Comparison of ENCODE assay signal across 19 mouse cellular contexts in the genomic region with DNA sequence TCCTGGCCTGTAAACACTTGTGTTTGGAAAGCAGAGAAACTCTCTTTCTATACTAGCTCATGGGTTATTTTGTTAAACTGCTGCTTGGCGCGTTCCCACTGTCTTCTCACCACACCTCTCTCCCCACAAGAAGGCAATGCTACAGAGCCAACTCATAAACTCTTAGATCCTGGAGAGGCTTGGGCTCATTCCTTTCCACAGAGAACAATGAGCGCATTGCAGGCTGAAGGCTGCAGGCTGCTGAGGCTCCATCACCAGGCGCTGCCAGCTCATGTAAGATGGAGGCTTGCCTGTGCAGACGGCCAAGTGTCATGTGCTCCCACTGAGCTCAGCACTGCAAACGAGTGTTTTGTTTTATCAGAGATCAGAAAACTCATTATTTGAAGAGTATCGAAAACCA. TPM values are rescaled to one million over a fixed set of nuclear protein-coding genes. Genes with fewer than 3 reads are reported as not detected.
DNase-seq lines count a peak whose midpoint lies in the region; ATAC-seq and TF ChIP-seq lines count a peak whose summit lies in the region.
"Had no signal": no experiment of that assay in that cellular context is flagged by ENCODE, and none has a peak within 500 bp of the region (broad histone marks: within the 10 kb centered on the region; RNA-seq: fewer than 3 reads in every experiment).

No protein-coding gene starts in this region.

- H3K9ac ChIP-seq in heart, embryonic 15.5 days, result no peak overlapping the region
- H3K9ac ChIP-seq in heart, adult 2 months (ENCODE audit: low read depth, low read length), result no peak overlapping the region
- 0 out of 2 replicates have a peak overlapping the region, but pooled peaks have one; percentile 19 for H3K9ac ChIP-seq in embryonic facial prominence, embryonic 14.5 days (ENCODE audit: low read depth, low read length)
- no peak overlapping the region for H3K9ac ChIP-seq in limb, embryonic 14.5 days (ENCODE audit: low read depth, low read length, severe bottlenecking)
- H3K9ac ChIP-seq: neural tube, embryonic 13.5 days had no signal

- TF ChIP-seq CTCF in gastrocnemius, adult 2 months (IDR thresholded peaks at IDR 0.05), result no peak
- no peak for TF ChIP-seq CTCF in heart, adult 2 months (IDR thresholded peaks at IDR 0.05)

- intact Hi-C loops in gastrocnemius, adult 2 months (cut with DNase I), result loop anchor here (5.0 to 10.0 kb wide), 2 partner anchors 63 to 181 kb away; no protein-coding TSS in a partner anchor
- intact Hi-C loops in heart, adult 2 months (cut with DNase I), result no loop called here

- no peaks in the 10 kb centered on the region for H3K36me3 ChIP-seq in heart, embryonic 15.5 days
- H3K36me3 ChIP-seq in heart, adult 2 months (ENCODE audit: control insufficient read depth, insufficient read depth, low read length), result no peaks in the 10 kb centered on the region
- no peaks in the 10 kb centered on the region for H3K36me3 ChIP-seq in embryonic facial prominence, embryonic 14.5 days (ENCODE audit: control insufficient read depth, insufficient read depth, low read length)
- H3K36me3 ChIP-seq in limb, embryonic 14.5 days (ENCODE audit: control insufficient read depth, insufficient read depth, low read length), result no peaks in the 10 kb centered on the region
- H3K36me3 ChIP-seq: neural tube, embryonic 13.5 days had no signal

- peak overlapping the region; percentile 75 for H3K27ac ChIP-seq in gastrocnemius, adult 2 months
- H3K27ac ChIP-seq in heart, embryonic 15.5 days, result peak overlapping the region; percentile 92
- no peak overlapping the region for H3K27ac ChIP-seq in heart, adult 2 months
- peak overlapping the region; percentile 11; the same call in 1 of the 2 replicates for H3K27ac ChIP-seq in embryonic facial prominence, embryonic 14.5 days (replicated peaks; ENCODE audit: low read depth, low read length)
- H3K27ac ChIP-seq in limb, embryonic 14.5 days (replicated peaks; ENCODE audit: low read depth, low read length), result peak overlapping the region; percentile 83
- H3K27ac ChIP-seq: neural tube, embryonic 13.5 days had no signal

- TF ChIP-seq POLR2A in heart, adult 2 months (IDR thresholded peaks at IDR 0.05; ENCODE audit: insufficient read depth, low read depth, low read length), result no peak
- no peak for TF ChIP-seq POLR2A in limb, embryonic 14.5 days (IDR thresholded peaks at IDR 0.05; ENCODE audit: borderline replicate concordance, extremely low read depth, insufficient read depth, insufficient read length)

- WGBS in heart, embryonic 15.5 days, result 64% methylated on average over 7 of the region's 7 CpGs
- 72% methylated on average over 7 of the region's 7 CpGs for WGBS in heart, adult 2 months
- 45% methylated on average over 7 of the region's 7 CpGs for WGBS in embryonic facial prominence, embryonic 14.5 days
- 30% methylated on average over 7 of the region's 7 CpGs for WGBS in limb, embryonic 14.5 days

- H3K4me1 ChIP-seq in heart, embryonic 15.5 days (replicated peaks), result peaks cover 42% of the 10 kb centered on the region
- H3K4me1 ChIP-seq in heart, adult 2 months (ENCODE audit: control insufficient read depth, insufficient read depth, low read length), result no peaks in the 10 kb centered on the region
- peaks cover 41% of the 10 kb centered on the region for H3K4me1 ChIP-seq in embryonic facial prominence, embryonic 14.5 days (ENCODE audit: control insufficient read depth, insufficient read depth, low read length)
- peaks cover 50% of the 10 kb centered on the region for H3K4me1 ChIP-seq in limb, embryonic 14.5 days (ENCODE audit: control insufficient read depth, insufficient read depth, low read length)

- peak; percentile 10 for DNase-seq in gastrocnemius, adult 2 months
- DNase-seq in gastrocnemius, postnatal 25 days, result no peak
- no peak for DNase-seq in heart, adult 2 months
- no peak for DNase-seq in embryonic facial prominence, embryonic 14.5 days (ENCODE audit: low spot score)
- peak; percentile 62 for DNase-seq in limb, embryonic 14.5 days (ENCODE audit: low spot score)
- DNase-seq in layer of hippocampus, adult 8-10 months (ENCODE audit: low spot score in 2 of 2), result no peak
- no peak for DNase-seq in spleen, adult 12 weeks (ENCODE audit: low spot score)
- DNase-seq: adrenal gland, postnatal 10 days; cerebellum, adult 2 months; lung, adult 18-20 months; lung, postnatal 14 days; midbrain, embryonic 14.5 days; thymus, adult 18-20 months had no signal

- H3K79me2 ChIP-seq in heart, adult 2 months (replicated peaks; ENCODE audit: control insufficient read depth, insufficient read depth, low read length), result no peaks in the 10 kb centered on the region

- H3K4me3 ChIP-seq in gastrocnemius, adult 2 months, result no peak overlapping the region
- H3K4me3 ChIP-seq in heart, embryonic 15.5 days, result no peak overlapping the region
- H3K4me3 ChIP-seq in heart, adult 2 months, result no peak overlapping the region
- no peak overlapping the region for H3K4me3 ChIP-seq in embryonic facial prominence, embryonic 14.5 days (ENCODE audit: low read depth, low read length)
- no peak overlapping the region for H3K4me3 ChIP-seq in limb, embryonic 14.5 days (replicated peaks; ENCODE audit: low read length)
- H3K4me3 ChIP-seq: megakaryocyte, embryonic 14.5 days; neural tube, embryonic 13.5 days had no signal

- no peak for TF ChIP-seq EP300 in heart, adult 2 months (IDR thresholded peaks at IDR 0.05; ENCODE audit: insufficient read depth, low read depth, low read length)

- H3K9me3 ChIP-seq in heart, embryonic 15.5 days (replicated peaks), result no peaks in the 10 kb centered on the region
- no peaks in the 10 kb centered on the region for H3K9me3 ChIP-seq in embryonic facial prominence, embryonic 14.5 days (ENCODE audit: control insufficient read depth, low read length)
- H3K9me3 ChIP-seq in limb, embryonic 14.5 days (ENCODE audit: control insufficient read depth, low read length), result no peaks in the 10 kb centered on the region
- H3K9me3 ChIP-seq: megakaryocyte, embryonic 14.5 days; neural tube, embryonic 13.5 days had no signal

- H3K27me3 ChIP-seq in heart, embryonic 15.5 days, result no peaks in the 10 kb centered on the region
- H3K27me3 ChIP-seq in heart, adult 2 months (ENCODE audit: control insufficient read depth, insufficient read depth, low read length), result no peaks in the 10 kb centered on the region
- H3K27me3 ChIP-seq in embryonic facial prominence, embryonic 14.5 days (replicated peaks; ENCODE audit: control insufficient read depth, insufficient read depth, low read length), result no peaks in the 10 kb centered on the region
- no peaks in the 10 kb centered on the region for H3K27me3 ChIP-seq in limb, embryonic 14.5 days (ENCODE audit: control insufficient read depth, insufficient read depth, low read length)
- H3K27me3 ChIP-seq: neural tube, embryonic 13.5 days had no signal

- no peak overlapping the region for H3K4me2 ChIP-seq in heart, embryonic 15.5 days
- no peak overlapping the region for H3K4me2 ChIP-seq in embryonic facial prominence, embryonic 14.5 days (ENCODE audit: low read depth, low read length)
- H3K4me2 ChIP-seq in limb, embryonic 14.5 days (replicated peaks; ENCODE audit: low read depth, low read length, severe bottlenecking), result no peak overlapping the region
- H3K4me2 ChIP-seq: neural tube, embryonic 13.5 days had no signal

- no peak for ATAC-seq in heart, embryonic 15.5 days (replicated peaks; ENCODE audit: insufficient number of reproducible peaks, insufficient read depth, low FRiP score, low read depth)
- ATAC-seq in embryonic facial prominence, embryonic 14.5 days (ENCODE audit: low read depth), result no peak
- peak; percentile 50 for ATAC-seq in limb, embryonic 14.5 days (ENCODE audit: low FRiP score, low read depth)
- ATAC-seq: activated CD4-positive, CD25-positive, alpha-beta regulatory T cell, adult 4 months; CD4-positive, CD25-positive, alpha-beta regulatory T cell, adult 4 months; hindbrain, embryonic 16.5 days had no signal

RNA-seq across cellular contexts. Expression of a gene that starts 19.5 kb away (rescaled TPM):
- total RNA-seq in gastrocnemius, adult 2 months (2021), result 10 to 100 TPM; 64.1 to 69.2 TPM
- total RNA-seq in gastrocnemius, postnatal 25 days (2021), result 10 to 100 TPM; 61.8 to 62.6 TPM
- polyA plus RNA-seq in heart, embryonic 15.5 days (2015; fragmentation: Nextera tagmentation; extraction: Ambion mirVana), result 98.9 and 135 TPM in 2 replicates
- total RNA-seq in heart, adult 2 months (2021), result 10 to 100 TPM; 43.3 to 49.6 TPM
- 34.9 and 39.4 TPM in 2 replicates for polyA plus RNA-seq in heart, adult 2 months (2012; rRNA removed)
- polyA plus RNA-seq in embryonic facial prominence, embryonic 14.5 days (2014; fragmentation: Nextera tagmentation; extraction: Ambion mirVana), result 246 and 265 TPM in 2 replicates
- 231 and 297 TPM in 2 replicates for polyA plus RNA-seq in limb, embryonic 14.5 days (2012; rRNA removed)
- 304 and 351 TPM in 2 replicates for polyA plus RNA-seq in limb, embryonic 14.5 days (2014; fragmentation: Nextera tagmentation; extraction: Ambion mirVana)
- 100 to 1,000 TPM; 118 to 123 (median 120) TPM for total RNA-seq in layer of hippocampus, adult 8-10 months (2022)

RNA-seq across cellular contexts. Expression of a gene that starts 23.0 kb away (rescaled TPM):
- under 1 TPM; 0.18 to 0.28 TPM for total RNA-seq in gastrocnemius, adult 2 months (2021)
- total RNA-seq in gastrocnemius, postnatal 25 days (2021), result under 1 TPM; 0.21 to 0.36 TPM
- polyA plus RNA-seq in heart, embryonic 15.5 days (2015; fragmentation: Nextera tagmentation; extraction: Ambion mirVana), result 1.3 and 2.9 TPM in 2 replicates
- total RNA-seq in heart, adult 2 months (2021), result 1 to 10 TPM; 1.1 to 1.2 TPM
- 1.7 and 2.1 TPM in 2 replicates for polyA plus RNA-seq in heart, adult 2 months (2012; rRNA removed)
- polyA plus RNA-seq in embryonic facial prominence, embryonic 14.5 days (2014; fragmentation: Nextera tagmentation; extraction: Ambion mirVana), result 0.93 and 0.98 TPM in 2 replicates
- polyA plus RNA-seq in limb, embryonic 14.5 days (2012; rRNA removed), result 1.9 and 2.0 TPM in 2 replicates
- polyA plus RNA-seq in limb, embryonic 14.5 days (2014; fragmentation: Nextera tagmentation; extraction: Ambion mirVana), result 1.1 and 1.3 TPM in 2 replicates
- total RNA-seq in layer of hippocampus, adult 8-10 months (2022), result 1 to 10 TPM; 1.6 to 7.4 (median 3.9) TPM

Comparison
In these comparisons a context has a peak if more than half of its experiments do, and no peak if none do; other contexts are left out.
1. DNase-seq: peak in gastrocnemius, adult 2 months (single experiment) and limb, embryonic 14.5 days (single experiment); none in gastrocnemius, postnatal 25 days (single experiment), heart, adult 2 months (0 of 2), embryonic facial prominence, embryonic 14.5 days (single experiment), layer of hippocampus, adult 8-10 months (0 of 2) and spleen, adult 12 weeks (single experiment).